Mouse (Mus musculus): ENCODE measurements around the gene Vezt.

GRCm38 (mm10) chr10:94028493-94028892 is 7.1 kb downstream of the Vezt start:
- no peak for TF ChIP-seq EP300 (IDR thresholded peaks at IDR 0.05; ENCODE audit: low read depth)
- no peak for TF ChIP-seq CTCF (IDR thresholded peaks at IDR 0.05; ENCODE audit: low read depth)
